Mouse (Mus musculus) ovary, postnatal 10 days (tissue): ENCODE data around the gene Fam71a.

Source experiments
- DNase-seq: peaks from one replicate; pipeline ENCODE4 v3.0.0; 2022; ENCODE audit warnings: low spot score

The Fam71a gene

DNA sequence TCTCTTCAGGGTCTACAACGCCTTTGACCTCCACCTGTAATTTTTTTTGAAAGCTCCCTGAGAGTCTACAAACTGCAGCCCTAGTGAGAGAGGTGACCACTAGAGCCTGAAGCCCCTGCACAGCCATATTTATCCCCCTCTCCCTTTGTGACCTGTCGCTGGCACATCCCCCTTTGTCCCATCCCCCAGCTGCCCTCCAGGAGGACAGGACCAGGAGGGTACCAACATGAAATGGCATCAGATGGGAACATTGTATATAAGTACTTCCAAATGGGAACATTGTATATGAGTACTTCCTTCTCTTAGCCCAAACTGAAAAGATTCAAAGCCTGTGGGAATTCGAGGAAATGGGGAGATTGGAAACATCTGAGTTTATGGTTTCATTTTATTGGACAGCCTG, at the start of gene Fam71a:
Gene Fam71a (minus strand): TSS at position 101 of the 400 bp plus-strand sequence.
- no peak for DNase-seq

GRCm38 (mm10) chr1:191211096-191211495, 46.5 kb upstream of the Fam71a start:
- DNase-seq, result no peak

- DNase-seq, result no peak
These were observed 41.2 kb upstream of the Fam71a start for GRCm38 (mm10) chr1:191205791-191206190.

DNA sequence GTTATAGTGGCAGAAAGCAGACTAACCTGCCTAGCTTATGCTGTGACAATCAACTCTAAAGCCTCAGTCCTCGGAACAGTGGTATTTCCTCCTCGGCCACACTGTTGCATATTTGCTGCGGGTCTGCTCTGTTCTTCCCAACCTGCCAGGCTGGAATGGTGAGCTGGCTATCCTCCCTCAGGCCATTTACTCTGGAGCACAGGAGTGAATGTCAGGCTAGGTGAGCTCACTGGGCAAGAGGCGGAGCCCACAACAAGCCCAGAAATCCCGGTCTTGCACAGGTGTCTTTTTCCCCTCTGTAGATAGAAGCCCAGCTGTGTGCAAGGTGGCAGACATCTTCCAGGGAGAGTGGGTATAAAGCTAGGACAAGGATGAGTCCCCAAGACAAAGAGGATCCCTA, 40.3 kb upstream of the Fam71a start:
- DNase-seq, result no peak

- DNase-seq, result no peak
These were observed 38.9 kb upstream of the Fam71a start for GRCm38 (mm10) chr1:191203496-191203895.

DNA sequence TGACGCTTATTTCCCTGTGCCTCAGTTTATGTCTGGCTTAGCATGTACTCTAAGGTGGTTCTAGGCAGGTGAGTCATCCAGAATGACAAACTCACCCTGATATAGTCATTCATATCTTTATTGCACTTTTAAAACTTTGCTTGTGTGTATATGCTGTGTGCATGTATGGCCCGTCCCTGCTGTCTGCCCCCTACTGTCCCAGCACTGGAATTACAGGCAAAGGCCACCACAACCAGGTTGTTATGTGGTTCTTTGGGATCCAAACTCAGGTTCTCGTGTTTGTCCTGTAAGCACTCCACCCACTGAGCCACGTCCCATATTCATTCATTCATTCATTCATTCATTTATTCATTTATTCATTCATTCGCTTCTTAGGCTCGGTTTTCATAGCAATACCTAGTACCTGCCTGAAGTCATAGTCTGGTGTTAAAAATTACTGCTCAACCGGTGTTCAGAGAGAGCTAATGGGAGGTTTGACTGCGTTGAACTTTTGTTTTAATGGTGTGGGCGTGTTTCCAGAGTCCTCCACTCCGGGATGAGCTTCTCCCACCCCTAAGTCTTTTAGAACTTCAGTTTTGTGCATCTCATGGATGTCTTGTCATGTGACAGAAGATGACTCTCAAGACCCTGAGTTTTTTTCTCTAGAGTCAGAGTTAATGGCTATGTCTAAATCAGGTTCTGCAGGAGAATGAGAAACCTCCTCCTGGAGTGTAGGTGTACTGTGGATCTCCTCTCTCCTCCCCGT, 37.8 kb upstream of the Fam71a start:
- no peak for DNase-seq

DNA sequence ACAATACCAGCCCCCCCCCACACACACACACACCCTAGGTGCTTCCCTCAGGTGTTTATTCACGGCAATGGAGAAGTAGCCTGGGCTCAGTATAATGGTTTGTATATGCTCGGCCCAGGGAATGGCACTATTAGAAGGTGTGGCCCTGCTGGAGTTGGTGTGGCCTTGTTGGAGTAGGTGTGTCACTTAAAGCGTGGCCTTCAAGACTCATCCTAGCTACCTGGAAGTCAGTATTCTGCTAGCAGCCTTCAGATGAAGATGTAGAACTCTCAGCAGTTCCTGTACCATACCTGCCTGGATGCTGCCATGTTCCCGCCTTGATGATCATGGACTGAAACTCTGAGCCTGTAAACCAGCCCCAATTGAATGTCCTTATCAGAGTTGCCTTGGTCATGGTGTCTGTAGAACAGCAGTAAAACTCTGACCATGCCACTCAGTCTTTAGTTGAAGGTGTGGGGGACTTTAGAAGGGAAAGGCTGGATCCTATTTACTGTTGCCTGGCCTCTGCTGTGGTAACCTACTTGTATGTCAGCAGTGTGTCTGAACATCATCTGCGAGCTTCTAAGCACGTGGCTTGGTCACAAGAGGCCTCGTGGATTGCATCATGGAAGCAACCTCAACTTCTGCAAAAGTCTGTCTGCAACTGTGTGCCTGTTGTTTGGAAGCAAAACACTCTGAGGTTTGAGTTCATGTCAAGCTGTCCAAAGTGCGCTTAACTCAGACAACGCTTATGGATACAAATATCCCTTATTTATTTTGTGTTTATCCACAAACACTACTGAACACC, 36.4 kb upstream of the Fam71a start:
- no peak for DNase-seq

DNA sequence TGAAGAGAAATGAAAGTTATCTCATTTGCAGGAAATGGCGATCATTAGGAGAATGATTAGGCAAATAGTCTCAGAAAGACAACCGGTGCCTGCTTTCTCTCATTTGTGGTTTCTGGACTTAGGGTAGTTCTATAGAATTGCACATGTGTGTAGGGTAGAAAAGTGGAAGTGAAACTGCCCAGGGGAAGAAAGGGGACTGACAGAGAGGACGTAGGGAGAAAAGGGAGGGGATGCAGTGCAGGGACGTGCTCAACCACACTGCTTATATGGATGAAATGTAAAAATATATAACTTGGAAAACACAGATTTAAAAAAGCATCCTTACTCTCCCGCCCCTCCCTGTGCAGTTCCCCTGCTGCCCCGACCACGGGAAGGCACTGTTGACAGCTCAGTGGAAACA, 33.3 kb upstream of the Fam71a start:
- no peak for DNase-seq

DNA sequence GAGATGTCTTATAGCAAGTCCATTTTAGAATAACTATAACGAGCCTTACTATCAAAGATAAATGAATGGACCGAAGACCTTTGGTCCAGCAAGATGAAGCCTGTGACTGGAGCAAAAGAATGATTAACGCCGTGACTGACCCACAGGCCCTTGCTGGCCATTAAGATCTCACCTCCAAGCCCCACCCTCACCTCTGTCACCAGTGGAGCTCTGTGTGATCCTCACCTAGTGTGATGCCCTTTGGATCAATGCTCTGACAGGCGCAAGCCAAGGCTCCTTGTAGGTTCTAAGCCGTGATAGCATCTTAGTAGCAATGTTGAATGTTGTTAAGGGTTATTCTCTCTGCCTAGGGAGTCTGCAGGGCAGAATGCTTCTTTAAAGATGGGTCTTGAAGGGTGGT, 31.4 kb upstream of the Fam71a start:
- no peak for DNase-seq

GRCm38 (mm10) chr1:191193657-191194424, 29.2 kb upstream of the Fam71a start:
- DNase-seq, result no peak

GRCm38 (mm10) chr1:191192751-191193150, 28.1 kb upstream of the Fam71a start:
- DNase-seq, result no peak

GRCm38 (mm10) chr1:191192213-191192612, 27.6 kb upstream of the Fam71a start:
- no peak for DNase-seq

DNA sequence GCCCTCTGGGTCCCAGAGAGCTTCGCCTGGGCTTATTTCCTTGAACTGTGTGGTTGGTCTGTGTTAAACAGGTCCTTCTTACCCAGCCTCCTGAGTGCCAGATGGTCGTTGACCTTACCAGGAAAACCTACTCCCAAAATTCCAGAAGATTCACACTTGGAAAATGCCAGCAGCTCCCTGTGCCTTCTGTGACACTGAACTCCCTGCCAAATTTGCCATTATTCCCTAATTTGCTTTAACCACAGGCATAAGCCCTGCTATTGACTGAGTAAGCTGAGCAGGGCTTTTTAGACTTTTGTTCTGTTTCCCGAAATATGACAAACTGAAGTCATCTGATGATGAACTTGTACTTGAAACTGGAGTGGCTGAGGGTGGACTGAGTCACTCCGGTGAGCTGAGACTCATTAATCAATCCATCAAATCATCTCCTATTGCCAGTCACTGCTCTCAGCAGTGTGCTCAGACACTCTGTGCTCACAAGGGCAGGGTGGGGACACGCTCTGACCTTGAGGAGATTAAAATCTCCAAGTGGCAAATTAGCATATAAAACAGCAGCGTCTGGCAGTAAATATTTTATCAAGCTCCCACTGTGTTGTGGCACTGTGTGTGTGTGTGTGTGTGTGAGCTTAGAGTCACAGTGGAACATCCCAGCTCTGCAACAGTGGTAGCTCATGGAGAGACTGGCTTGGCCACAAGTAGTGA, 25.2 kb upstream of the Fam71a start:
- no peak for DNase-seq

GRCm38 (mm10) chr1:191186386-191186770, 21.8 kb upstream of the Fam71a start:
- DNase-seq, result no peak

DNA sequence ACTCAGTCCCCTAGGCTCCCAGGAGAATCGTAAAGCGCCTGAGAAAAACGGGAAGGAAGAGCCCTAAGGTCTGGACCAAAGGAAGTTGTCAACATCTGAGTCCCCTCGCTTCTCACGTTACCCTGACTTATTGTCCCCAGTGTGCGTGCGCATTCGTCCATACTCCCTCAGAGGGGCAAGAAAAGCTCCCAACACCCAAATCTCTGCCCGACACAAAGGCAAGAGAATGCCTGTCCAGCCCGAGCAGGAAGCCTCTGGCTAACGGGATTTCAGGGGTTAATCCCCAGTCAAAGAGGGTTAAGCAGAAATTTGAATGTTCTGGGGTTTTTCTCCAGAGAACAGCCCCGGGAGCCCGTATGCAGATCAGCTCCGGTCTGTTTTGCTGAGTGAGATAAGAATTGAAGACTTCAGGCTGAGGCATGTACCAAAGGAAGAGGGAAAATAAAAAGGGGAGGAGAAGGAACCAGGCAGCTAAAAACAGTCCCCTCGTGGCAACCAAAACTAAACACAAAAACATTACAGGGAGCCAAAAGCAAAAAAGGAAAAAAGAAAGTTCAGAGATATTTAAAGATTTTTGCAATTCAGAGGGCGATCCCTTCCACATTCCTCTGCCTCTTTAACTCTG, 21.3 kb upstream of the Fam71a start:
- no peak for DNase-seq

DNA sequence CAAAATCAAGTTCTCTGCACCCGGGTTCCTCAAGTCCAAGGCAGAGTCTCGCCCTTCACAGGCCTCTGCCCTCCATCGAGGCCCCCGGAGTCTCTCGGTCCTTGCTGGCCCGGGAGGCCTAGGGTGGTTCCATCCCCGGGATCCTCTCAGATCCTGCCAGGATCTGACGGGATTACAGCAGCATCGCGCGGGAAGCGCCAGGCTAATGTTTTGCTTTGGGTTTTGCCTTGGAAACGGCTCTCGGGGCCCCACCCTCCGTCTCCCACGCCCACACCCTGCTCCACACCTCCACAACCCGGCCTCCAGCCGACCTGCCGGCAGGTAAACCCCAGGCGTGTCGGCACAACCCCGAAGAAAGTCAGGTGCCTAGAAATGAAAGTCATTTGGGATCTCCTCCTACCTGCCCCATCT, 20.2 kb upstream of the Fam71a start:
- DNase-seq, result no peak

DNA sequence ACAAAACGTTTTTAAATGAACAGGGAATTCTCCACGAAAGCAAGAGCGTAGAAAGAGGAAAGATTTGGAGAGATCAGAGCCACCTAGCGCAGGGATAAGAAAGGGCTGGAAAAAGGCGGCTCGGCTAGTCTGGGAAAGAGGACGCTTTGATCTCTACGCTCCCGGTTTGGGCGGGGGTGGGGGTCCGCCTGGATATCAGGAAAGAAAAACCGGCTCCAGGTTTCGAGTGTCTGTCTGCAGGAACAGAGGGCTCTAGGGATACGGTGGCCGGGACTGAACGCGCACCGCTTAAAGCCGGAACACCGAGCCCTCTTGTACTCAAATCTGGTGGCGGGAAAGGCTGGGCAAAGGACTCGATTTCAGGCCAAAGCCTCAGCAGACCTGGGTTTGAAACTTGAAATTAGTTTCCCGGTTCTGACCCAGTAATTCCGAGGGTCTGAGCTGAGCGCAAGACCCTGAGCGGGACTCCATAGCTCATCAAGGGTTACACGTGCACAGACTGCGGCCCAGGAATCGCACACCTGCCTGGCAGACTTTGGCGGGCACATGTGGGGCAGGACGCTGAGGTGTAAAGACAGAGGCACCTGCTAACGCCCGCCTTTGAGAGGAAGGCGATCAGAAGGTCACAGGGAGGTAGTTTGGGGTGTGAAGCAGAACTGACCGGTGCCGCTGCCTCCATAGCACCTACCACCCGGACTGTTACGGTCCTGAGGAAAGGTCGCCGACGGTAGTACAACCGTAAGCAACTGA, 19.6 kb upstream of the Fam71a start:
- DNase-seq, result no peak

GRCm38 (mm10) chr1:191183163-191184065, 18.8 kb upstream of the Fam71a start:
- DNase-seq, result peak; percentile 94

DNA sequence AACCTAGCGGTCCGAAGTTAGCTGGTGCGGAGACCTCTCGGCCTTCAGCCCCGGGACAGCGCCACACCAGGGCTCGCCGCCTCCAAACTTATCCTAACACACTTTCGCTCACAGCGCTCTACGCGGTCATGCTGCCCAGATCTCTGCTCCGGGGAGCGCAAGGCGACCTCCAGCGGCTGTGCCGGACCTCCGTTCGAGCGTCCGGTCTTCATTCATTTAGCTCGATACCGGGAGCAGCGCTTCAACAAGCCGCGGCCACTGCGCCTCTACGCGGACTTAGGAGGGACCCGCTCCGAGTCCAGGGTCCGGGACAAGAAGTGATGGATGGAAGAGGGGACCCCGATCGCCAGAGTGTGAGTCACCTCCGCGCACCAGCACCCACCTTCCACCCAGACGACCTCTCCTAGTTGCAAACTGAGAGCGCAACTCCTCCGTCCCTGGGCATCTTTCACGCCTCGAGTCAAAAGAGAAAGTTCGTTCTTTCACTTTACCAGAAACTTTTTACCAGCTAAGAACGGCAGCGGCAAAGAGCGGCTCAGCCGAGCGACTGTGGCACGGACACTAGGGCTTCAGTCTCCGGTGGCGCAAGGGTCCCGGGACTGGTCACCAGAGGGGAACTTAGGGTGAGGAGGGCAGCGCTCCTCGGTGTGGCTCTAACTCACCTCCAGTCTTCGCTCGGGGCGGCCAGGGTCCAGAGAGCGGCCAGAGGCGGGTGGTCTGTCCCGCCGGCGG, 18.0 kb upstream of the Fam71a start:
- peak; percentile 43 for DNase-seq
